Mouse (Mus musculus): Measurements from ENCODE around the gene Camk2d.

DNA sequence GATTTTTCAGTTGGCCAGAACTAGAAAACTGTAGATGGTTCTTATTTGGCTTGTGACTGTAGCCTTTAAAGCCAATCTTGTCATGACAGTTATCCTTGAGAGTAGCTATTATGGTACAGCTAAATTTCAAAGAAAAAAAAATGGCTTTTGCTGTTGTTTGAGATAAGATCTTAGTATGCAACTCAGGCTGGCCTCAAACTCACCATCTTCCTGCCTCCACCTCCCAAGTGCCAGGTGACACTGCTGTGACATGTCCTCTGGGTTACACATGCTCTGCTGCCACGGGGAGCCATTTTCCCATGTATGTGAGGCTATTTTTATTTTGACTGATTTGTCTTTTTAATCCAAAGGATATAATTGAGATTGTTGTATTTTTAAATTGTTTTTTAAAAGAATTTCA lies 69.8 kb downstream of the Camk2d start:
- TF ChIP-seq GATA1 (IDR thresholded peaks at IDR 0.05; ENCODE audit: low read depth, low read length) = no peak
- no peak for TF ChIP-seq POLR2A (IDR thresholded peaks at IDR 0.05; ENCODE audit: control insufficient read depth in 1 of 2, insufficient read depth in 1 of 2, low read depth in 1 of 2, low read length in 2 of 2, poor library complexity in 1 of 2)
- TF ChIP-seq CTCF (IDR thresholded peaks at IDR 0.05 in 2 of 3, conservative IDR thresholded peaks at IDR 0.05 in 1 of 3; ENCODE audit: control insufficient read depth in 1 of 3, insufficient read depth in 1 of 3, low read depth in 2 of 3, low read length in 3 of 3, poor library complexity in 1 of 3, severe bottlenecking in 1 of 3) = no peak
- TF ChIP-seq TCF12 (IDR thresholded peaks at IDR 0.05; ENCODE audit: low read depth, low read length) = no peak
- TF ChIP-seq RAD21 (IDR thresholded peaks at IDR 0.05; ENCODE audit: low read depth, low read length) = no peak
- no peak for TF ChIP-seq SMC3 (IDR thresholded peaks at IDR 0.05; ENCODE audit: low read depth, low read length)
- no peak for TF ChIP-seq ETS1 (IDR thresholded peaks at IDR 0.05; ENCODE audit: low read depth, low read length)

Measured in MEL (cell line).